Mouse (Mus musculus): ENCODE results near the gene Serpine1.

Serpine1 gene

DNA sequence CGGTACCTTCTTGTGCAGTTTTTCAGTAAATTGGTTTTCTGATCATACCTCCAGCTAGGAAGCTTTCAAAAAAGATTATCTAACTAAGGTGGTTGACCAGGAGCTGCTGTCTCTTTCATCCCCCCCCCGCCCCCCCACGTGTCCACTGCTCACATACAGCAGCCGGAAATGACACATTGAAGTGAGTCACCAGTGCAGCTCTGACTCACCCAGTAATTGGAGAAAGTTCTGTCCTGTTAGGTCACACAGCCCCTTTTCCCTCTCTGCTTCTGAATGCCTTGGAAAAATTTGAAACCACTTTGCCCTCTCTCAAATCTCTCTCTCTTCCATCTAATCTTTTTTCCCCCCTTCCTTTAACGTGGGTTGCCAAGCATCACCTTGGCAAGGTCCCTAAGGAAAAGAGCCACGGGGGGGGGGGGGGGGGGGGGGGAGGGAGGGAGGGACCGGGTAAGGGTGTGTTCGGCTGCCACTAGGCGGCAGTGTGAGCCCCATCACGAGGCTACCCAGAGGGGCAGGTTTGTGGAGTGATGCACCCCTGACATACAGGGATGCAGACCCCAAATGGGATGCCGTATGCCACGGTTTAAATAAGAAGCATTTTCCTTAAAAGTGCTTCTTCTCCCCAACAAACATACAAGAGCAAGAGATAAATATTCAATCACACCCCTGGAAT lies 10.1 kb downstream of the Serpine1 start:
- in situ Hi-C loops (cut with MboI, MseI): loop anchor here (5.0 to 10.0 kb wide), 2 partner anchors 55 to 1347 kb away; partner anchors contain the start of gene Trim56

DNA sequence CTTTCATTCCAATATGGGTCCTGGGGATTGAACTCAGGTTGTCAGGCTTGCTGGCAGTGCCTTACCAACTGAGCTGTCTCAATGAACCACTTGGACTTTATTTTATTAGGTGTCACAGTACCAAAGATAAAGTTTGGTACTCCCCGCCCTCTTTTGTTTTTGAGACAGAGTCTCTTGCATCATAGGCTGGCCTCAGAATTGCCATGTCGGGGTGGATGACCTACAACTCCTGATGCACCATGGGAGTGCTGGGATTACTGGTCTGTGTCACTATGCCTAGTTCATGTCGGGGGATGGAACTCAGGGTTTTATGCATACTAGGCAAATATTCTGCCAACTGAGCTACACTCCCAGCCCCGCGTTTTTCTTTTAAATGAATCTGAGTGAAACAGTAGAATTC lies 17.2 kb downstream of the Serpine1 start:
- in situ Hi-C loops (cut with MboI, MseI): no loop called here

DNA sequence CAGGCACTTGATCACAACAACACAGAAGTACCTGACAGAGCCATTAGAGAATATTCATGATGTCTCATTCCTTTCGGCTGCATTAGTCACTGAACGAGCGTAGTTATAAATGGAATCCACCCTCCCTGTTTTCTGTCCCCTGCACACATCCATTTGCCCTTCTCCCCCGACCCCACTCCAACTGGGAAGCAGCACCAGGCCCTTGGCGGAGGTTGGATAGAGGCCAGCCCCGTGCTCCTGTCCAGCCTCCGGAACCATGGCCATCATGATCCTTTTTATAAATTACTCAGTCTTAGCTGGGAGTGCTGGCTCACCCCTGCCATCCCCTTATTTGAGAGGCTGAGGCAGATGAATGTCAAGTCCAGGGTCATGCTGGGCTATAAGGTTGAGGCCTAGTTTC lies 17.8 kb downstream of the Serpine1 start:
- in situ Hi-C loops (cut with MboI, MseI): no loop called here

DNA sequence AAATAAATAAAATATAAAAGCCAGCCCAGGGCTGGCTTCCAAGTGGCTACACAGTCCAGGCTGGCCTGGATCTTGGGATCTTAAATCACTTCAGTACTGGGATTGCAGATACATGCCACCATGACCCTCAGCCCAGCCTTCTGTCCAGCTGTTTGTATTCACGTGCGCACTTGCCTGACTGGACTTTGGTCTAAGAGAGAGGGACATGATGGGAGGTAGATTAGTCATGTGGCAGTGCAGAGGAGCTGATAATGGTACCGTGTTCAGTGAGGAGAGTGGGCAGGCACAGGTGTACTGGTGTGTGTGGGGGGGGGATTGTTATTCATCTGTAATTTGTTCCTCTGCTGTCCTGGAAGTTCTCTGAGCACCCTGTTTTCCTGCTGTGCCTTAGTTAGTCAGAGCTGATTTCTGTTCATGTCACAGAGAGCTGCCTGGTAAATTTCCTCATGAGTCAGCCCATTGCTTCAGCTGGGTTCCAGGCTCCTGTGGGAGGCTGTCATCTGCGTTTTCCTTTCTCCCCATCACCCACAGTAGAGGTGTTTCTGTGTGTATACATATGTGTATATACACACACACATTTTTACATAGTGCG lies 20.1 kb downstream of the Serpine1 start:
- in situ Hi-C loops (cut with MboI, MseI): no loop called here

DNA sequence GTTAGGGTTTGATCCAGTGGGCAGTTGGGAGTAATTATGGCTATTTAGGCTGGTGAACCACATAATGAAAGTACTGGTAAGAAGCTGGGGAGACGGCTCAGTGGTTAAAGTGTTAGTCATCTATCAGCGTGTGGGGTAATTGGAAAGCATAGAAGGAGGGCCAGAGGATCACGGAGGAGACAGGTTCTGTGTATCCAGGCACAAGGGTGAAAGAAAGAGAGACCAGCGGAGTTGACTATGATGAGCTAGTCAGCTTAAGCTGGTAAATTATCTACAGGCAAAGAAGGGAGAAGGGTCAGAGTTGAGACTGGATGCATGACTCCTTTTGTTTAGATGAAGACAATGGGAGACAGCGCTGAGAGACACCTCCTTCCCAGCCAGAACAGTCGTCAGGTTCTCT lies 20.9 kb downstream of the Serpine1 start:
- in situ Hi-C loops (cut with MboI, MseI): no loop called here

DNA sequence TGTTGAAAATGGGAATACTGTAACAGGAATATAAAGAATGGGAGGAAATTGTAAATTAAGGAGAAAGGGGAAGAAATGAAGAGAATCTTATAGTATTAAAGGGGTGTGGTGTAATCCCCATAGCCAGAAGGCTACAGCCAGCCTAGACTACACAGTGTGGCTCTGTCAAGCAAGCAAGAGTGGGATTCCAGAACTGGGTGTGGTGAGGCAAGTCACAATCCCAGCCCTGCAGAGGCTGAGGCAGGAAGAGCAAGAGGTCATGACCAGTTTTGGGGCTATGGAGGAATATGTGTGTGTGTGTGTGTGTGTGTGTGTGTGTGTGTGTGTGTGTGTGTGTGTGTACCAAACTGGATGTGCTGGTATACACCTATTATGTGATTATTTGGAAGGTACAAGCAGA lies 25.1 kb downstream of the Serpine1 start:
- in situ Hi-C loops (cut with MboI, MseI): no loop called here

DNA sequence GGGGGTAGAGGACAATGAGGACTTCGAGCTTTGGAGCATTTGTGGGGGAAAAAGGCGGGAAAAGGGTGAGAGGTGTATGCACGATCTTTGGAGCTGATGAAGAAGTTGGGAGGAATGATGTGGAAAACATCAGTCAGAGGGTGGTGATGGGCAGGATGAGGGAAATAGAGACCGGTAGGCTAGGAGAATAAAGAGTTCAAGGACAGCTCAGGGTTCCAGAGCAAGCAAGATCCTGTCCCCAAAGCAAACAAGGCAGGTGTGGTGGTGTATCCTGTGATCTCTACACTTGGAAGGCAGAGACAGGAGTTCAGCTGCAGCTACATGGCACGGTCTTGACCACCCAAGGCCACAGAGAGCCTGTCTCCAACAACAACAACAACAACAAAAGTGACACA lies 25.7 kb downstream of the Serpine1 start:
- in situ Hi-C loops (cut with MboI, MseI): no loop called here

DNA sequence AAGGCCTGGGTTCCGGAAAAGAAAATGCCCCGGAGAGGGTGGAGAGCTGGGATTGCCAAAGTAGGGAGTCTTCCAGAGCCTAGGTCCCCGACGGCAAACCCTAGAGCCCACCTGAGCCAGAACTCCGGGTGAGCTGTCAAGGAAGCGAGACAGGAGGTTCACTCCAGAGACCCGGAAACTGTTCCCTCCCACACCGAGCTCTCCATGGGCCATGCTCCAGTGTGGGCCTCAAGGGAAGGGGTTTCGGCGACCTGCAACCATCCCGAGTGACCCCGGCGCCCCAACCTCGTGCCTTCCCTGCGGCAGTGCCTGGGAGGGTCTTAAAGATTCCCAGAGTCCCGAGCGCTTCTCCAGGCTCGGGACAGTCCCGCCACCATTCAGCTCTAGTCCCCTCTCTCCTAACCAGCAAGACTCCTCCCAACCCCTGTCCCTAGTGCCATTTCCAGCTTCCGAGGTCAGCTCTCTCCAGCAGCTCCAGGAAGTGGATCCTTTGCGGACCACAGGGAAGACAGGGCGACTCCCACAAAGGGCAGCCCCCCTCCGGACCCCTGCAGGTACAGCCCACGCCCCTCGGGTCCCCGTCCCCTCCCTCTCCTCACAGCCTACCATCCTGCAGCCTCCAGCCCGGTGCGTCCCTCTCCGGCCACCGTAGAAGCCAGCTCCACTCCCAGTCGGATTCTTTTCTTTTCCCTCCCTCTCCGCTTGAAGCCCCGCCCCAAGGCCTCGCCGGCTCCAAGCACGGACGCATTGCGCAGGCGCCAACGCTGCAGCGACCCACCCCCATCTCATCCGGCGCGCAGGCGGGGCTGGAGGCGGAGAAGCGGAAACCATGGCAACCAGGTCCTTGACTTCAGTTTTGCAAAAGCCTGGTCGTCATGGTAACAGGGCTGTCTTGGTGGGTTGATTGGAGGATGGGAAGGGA lies 26.4 kb downstream of the Serpine1 start, which contains the start of gene Ap1s1:
TSS of gene Ap1s1 (minus strand) at position 734 of the 922 bp plus-strand sequence.
- in situ Hi-C loops (cut with MboI, MseI): no loop called here

DNA sequence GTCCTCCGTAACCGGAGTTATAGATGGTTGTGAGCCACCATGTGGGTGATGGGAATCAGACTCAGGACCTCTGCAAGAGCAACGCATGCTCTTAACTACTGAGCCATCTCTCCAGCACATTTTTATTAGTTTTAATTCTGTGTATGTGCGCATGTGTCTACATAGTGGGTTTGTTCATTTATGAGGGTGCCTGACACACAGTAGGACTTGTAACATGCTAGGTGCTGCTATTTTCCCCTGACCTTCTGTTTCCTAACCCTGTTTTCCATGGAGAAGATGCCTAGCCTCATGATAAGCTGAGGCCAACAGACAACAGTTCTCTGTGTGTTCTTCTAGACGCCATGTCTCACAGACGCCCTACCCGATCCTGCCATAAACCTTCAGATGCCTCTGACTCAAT lies 28.1 kb downstream of the Serpine1 start:
- in situ Hi-C loops (cut with MboI, MseI): no loop called here

DNA sequence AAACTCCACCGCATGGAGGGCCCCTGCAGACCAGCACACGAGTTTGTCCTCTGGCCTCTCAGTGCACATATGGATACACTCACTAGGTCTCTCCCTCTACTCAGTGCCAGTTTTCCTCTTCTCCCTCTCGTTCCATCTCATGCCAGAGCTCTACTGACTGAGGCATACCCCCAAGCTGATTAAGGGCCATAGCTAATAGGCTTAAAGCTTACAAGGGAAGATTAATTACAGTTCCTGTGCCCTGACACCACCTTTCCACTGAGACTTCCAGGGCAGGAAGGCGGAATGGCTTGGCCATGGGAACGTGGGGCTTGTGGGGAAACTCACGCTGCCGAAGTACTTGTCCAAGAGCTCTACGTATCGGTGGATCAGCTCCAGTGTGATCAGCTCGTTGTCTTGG lies 30.6 kb downstream of the Serpine1 start:
- in situ Hi-C loops (cut with MboI, MseI): no loop called here

DNA sequence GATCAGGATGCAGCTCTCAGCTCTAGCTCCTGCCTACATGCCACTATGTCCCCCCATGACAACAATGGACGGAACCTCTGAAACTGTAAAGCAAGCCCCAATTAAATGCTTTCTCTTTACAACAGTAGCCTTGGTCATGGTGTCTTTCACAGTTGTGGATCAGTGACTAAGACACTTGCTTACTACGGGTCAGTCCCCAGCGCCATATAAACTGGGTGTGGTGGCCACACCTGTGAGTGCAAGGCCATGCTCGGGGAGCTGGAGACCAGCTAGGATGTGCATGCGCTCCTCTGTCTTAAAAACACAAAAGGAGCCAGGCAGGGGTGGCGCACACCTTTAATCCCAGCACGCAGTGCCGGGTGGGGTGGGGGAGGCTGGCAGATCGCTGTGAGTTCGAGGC lies 32.6 kb downstream of the Serpine1 start:
- in situ Hi-C loops (cut with MboI, MseI): no loop called here

DNA sequence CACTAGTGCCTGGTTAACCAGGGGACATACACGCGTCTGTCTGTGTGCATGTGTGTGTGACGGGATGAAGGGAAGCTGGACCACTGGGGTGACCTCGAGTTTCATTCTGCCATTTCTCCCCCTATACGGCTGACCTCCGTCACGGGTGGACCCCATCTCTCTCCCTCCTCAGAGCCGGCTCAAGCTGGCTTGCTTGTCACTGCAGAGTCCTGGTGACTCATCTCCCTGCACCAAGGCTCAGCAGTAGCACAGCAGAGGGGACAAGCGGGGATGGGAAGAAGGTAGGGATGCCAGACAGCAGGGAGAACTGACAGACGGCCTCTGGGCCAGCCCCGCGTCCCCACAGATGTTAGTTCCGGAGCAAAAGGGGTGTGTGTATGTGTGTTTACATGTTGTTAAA lies 35.9 kb downstream of the Serpine1 start:
- in situ Hi-C loops (cut with MboI, MseI): no loop called here

DNA sequence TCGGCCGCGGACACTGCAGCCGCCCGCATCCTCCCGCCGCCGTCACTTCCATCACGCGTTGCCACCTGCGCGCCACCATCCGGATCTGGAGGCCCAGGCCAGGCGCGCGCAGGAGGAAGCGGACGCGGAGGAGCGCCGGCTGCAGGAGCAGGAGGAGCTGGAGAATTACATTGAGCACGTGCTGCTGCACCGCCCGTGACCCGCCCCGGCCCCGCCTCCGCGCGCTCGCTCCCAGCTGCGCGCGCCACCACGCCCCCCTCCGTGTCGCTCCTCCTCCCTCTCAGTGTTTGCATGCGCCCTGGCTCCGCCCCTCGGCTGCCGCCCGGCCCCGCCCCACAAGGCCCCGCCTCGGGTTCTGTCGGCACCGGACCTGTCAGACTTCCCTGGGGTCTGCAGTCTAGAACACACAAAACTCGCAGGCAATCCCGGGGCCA lies 39.4 kb downstream of the Serpine1 start:
- in situ Hi-C loops (cut with MboI, MseI): no loop called here

DNA sequence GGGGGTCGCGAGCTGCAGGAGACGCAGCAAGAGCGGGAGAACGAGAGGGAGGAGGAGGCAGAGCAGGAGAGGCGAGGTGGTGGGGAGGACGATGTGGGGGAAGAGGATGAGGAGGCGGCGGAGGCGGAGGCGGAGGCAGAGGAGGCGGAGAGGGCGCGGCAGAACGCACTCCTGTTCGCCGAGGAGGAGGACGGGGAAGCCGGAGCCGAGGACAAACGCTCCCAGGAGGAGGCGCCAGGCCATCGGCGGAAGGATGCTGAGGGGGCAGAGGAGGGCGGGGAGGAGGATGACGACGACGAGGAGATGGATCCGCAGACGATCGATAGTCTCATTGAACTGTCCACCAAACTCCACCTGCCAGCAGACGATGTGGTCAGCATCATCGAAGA lies 40.0 kb downstream of the Serpine1 start:
- in situ Hi-C loops (cut with MboI, MseI): no loop called here

DNA sequence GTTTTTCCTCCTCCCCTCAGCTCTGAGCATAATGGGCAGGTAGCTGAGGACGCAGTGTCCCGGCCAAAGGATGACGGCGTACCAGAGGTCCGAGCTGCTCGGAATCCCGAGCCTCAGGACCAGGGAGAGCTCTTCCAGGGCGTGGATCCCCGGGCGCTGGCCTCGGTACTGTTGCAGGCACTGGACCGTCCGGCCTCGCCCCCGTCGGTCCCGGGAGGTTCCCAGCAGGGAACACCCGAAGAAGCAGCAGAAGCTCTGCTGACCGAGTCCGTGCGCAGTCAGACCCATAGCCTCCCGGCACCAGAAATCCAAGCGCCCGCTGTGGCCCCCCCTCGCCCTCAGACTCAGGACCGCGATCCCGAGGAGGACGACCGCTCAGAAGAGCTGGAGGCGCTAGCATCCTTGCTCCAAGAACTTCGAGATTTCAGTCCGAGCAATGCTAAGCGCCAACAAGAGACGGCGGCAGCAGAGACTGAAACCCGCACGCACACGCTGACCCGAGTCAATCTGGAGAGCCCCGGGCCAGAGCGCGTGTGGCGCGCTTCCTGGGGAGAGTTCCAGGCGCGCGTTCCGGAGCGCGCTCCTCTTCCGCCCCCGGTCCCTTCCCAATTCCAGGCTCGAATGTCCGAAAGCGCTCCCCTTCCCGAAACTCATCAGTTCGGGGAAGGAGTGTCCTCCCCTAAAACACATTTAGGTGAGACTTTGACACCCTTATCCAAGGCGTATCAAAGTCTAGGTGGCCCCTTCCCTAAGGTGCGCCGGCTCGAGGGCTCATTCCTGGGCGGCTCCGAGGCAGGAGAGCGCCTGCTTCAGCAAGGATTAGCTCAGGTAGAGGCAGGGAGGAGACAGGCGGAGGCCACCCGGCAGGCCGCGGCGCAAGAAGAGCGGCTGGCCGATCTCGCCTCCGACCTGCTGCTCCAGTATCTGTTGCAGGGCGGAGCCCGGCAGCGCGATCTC lies 40.7 kb downstream of the Serpine1 start:
- in situ Hi-C loops (cut with MboI, MseI): no loop called here

DNA sequence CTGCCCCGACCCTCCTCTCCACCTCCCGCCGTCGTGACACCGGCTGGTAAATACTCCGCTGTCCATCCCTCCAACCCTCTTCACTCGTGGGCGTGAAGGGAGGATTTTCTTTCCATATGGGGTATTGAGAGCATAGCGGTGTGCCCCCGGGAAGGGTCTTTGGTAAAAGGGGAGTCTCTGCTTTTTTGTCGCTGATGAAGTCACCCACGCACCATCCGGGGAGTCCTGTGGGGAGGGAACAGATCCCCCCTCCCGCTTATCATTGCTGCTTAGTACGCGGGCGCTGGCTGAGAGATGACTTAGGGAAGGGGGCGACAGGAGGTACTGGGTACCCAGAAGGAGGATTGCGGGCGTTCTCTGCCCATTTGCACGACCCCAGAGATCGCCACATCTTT lies 41.7 kb downstream of the Serpine1 start:
- in situ Hi-C loops (cut with MboI, MseI): no loop called here

DNA sequence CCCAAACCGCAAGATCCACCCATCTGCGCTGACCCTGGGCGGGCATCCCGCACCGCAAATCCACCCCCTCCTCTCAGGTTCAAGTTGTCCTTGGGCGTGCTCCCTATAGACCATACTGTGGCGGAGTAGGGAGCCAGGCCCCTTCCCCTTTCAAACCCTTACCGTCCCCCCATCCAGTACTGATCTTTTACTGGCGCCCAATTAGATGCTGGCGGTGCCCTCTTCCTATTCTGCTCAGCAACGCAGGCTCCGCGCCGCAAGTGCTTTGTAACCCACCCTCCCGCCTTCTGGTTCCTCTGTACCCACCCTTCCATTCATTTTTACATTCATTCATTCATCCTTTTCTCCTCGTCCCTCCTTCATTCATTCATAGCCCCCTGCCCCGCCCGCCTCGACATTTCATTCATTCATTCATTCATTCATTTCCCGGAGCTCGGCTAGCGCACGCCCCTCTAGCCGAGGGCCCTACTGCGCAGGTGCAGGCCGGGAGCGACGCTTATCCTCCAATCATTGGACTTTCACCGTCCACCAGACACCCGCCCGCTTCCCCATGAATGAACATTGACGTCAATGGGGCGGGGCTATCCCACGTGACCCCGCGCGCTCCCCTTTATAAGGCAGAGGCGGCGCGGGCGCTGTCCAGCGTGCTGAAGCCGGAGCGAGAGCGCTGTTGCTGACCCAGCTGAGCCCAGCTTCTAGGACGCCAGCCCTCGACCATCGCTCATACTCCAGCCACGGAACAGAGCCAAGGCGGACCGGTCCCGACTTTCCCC lies 42.2 kb downstream of the Serpine1 start:
- in situ Hi-C loops (cut with MboI, MseI): no loop called here

DNA sequence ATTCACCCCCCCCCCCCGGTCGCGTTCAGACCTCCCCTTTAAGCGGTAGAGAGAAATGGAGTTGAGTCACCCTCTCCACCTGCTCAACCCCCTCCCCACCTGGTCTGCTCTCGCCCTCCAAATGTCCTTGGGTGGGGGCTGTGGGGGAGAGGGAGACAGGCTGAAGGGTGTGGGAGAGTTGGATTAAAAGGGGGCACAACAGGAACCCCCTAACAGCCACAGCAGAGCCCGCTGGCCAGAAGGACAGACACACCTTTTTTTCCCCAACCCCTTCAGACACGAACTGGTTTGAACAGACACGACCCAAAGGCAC lies 42.8 kb downstream of the Serpine1 start:
- in situ Hi-C loops (cut with MboI, MseI): no loop called here

DNA sequence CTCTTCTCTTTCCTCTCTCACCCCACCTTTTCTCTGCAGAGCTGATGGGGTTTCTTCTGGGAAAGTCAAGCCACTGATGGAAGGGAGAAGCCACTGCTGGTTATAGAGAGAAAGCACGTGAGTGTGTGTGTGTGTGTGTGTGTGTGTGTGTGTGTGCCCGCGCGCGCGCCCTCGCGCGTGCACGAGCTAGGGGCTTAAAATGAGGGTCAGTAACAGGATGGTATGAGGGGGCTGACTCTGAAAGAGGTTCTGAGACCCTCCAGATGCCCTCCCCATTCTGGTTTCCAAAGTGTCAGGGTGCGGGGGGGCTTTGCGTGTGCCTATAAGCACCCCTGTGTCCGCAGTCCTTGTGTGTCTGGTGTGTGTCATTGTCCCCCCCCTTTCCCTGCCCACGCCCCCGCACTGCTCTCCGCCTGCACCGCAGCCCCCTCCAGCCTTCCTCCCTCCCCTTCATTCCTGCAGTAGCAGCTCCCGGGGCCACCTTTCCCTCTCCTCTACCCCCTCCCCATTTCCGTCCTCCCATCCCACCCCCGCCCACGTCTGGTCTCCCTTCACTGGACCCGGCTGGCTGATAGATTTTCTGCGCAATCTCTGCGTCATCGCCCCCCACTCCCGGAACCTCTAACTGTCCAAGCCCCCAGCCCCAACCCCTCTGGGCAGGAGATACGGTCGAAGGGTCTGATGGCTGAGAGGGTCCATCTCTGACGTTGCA lies 43.4 kb downstream of the Serpine1 start:
- in situ Hi-C loops (cut with MboI, MseI): no loop called here

DNA sequence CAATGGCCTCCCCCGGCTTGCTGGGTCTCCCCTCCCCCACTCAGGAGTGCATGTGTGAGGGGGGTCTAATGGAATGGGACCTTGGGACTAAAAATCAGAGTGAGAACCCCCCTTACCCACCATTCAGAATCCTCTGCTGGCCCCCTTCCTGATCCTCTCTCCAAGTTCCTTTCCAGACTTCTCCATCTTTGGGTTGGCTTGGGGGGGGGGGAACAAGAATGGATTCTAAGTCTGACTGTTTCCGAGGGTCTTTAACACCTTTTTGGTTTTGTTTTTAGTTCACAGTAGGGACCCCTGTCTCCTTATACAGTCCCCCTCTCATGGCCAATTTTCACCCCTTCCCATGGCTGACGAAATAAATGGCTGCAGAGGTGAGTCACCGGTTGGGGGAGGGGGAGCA lies 46.0 kb downstream of the Serpine1 start, which contains the start of gene Vgf:
TSS of gene Vgf (plus strand) at position 301 of the 400 bp plus-strand sequence.
- in situ Hi-C loops (cut with MboI, MseI): no loop called here

Data from T-helper 1 cell (primary cell).